Mouse (Mus musculus) thymus, postnatal 0 days (tissue): Measurements from ENCODE around the gene Rph3a. TPM values are rescaled to one million over a fixed set of nuclear protein-coding genes. Genes with fewer than 3 reads are reported as not detected.
"Not testable (repeated sequence)": the region's sequence is repeated elsewhere in the genome, so short reads cannot be mapped to it uniquely, and the experiment has no call there.

Experiments
- DNase-seq: peaks from one replicate; pipeline ENCODE4 v3.0.0-alpha.2; 2015; ENCODE audit warnings: low spot score
- polyA plus RNA-seq: library from polyadenylated mRNA; unstranded; fragments of >200 nt; fragmentation: Nextera tagmentation; extraction: Ambion mirVana; gene quantifications from 2 replicates; pipeline ENCODE4 v1.2.1, GENCODE M21; 2015

Rph3a gene
- polyA plus RNA-seq, 1 experiment from 2014 or later = 0.07 TPM

- DNase-seq = no peak
Observed at GRCm38 (mm10) chr5:120976138-120976537, 33.8 kb downstream of the Rph3a start.

GRCm38 (mm10) chr5:120974522-120974921 is 35.4 kb downstream of the Rph3a start:
- DNase-seq = no peak

- no peak for DNase-seq
Observed at GRCm38 (mm10) chr5:120972278-120972677, 37.6 kb downstream of the Rph3a start.

- DNase-seq = no peak
Observed at GRCm38 (mm10) chr5:120971326-120971725, 38.6 kb downstream of the Rph3a start.

- no peak for DNase-seq
Observed at GRCm38 (mm10) chr5:120969703-120970102, 40.2 kb downstream of the Rph3a start.

- DNase-seq = no peak
Observed at GRCm38 (mm10) chr5:120968799-120969198, 41.1 kb downstream of the Rph3a start.

GRCm38 (mm10) chr5:120968134-120968532 is 41.8 kb downstream of the Rph3a start:
- no peak for DNase-seq

GRCm38 (mm10) chr5:120967355-120968133 is 42.3 kb downstream of the Rph3a start:
- DNase-seq = no peak

- no peak for DNase-seq
Observed at GRCm38 (mm10) chr5:120966894-120967293, 43.0 kb downstream of the Rph3a start.

- DNase-seq = no peak
Observed at GRCm38 (mm10) chr5:120966156-120966555, 43.7 kb downstream of the Rph3a start.

GRCm38 (mm10) chr5:120961004-120961403 is 48.9 kb downstream of the Rph3a start:
- no peak for DNase-seq

- DNase-seq = peak; percentile 39
Observed at GRCm38 (mm10) chr5:120953974-120954373, 55.9 kb downstream of the Rph3a start.

GRCm38 (mm10) chr5:120952242-120952770 is 57.6 kb downstream of the Rph3a start:
- DNase-seq = no peak

- no peak for DNase-seq
Observed at GRCm38 (mm10) chr5:120942076-120942475, 67.8 kb downstream of the Rph3a start.

- no peak for DNase-seq
Observed at GRCm38 (mm10) chr5:120938586-120938985, 71.3 kb downstream of the Rph3a start.

- no peak for DNase-seq
Observed at GRCm38 (mm10) chr5:120937841-120938240, 72.1 kb downstream of the Rph3a start.

- no peak for DNase-seq
Observed at GRCm38 (mm10) chr5:120933966-120934365, 75.9 kb downstream of the Rph3a start.

GRCm38 (mm10) chr5:120927036-120927435 is 82.9 kb downstream of the Rph3a start:
- no peak for DNase-seq

- not testable (repeated sequence) for DNase-seq
Observed at GRCm38 (mm10) chr5:120926311-120926710, 83.6 kb downstream of the Rph3a start.

GRCm38 (mm10) chr5:120924520-120924919 is 85.4 kb downstream of the Rph3a start:
- DNase-seq = not testable (repeated sequence)

GRCm38 (mm10) chr5:120923969-120924368 is 85.9 kb downstream of the Rph3a start:
- no peak for DNase-seq

- no peak for DNase-seq
Observed at GRCm38 (mm10) chr5:120920296-120920695, 89.6 kb downstream of the Rph3a start.
